Mouse (Mus musculus) kidney, embryonic 14.5 days (tissue): ENCODE results near the gene N4bp2l1. TPM values are rescaled to one million over a fixed set of nuclear protein-coding genes. Genes with fewer than 3 reads are reported as not detected.

Source experiments
- ATAC-seq: fragments of 200-750 bp; cut with Nextera tagmentation; 2 replicates; pipeline ENCODE4 v1.8.0; 2017; ENCODE audit warnings: moderate number of reproducible peaks, mild to moderate bottlenecking, moderate TSS enrichment, moderate library complexity; ENCODE audit not compliant: low FRiP score, low TSS enrichment
- H3K27ac ChIP-seq: fragments of 300-500 bp; sonication (generic); 2 replicates; pipeline ENCODE4 v1.5.1; 2014; ENCODE audit warnings: low read depth, mild to moderate bottlenecking, low read length, moderate library complexity, mixed read lengths
- H3K27me3 ChIP-seq: fragments of 300-500 bp; sonication (generic); 2 replicates; pipeline ENCODE4 v1.6.1; 2014; ENCODE audit warnings: mild to moderate bottlenecking, low read length; ENCODE audit not compliant: control insufficient read depth, insufficient read depth
- H3K36me3 ChIP-seq: fragments of 300-500 bp; sonication (generic); 2 replicates; pipeline ENCODE4 v1.6.1; 2014; ENCODE audit warnings: low read length, mixed read lengths; ENCODE audit not compliant: control insufficient read depth, insufficient read depth
- H3K4me1 ChIP-seq: fragments of 300-500 bp; sonication (generic); 2 replicates; pipeline ENCODE4 v1.6.1; 2014; ENCODE audit warnings: low read length, mixed read lengths; ENCODE audit not compliant: control insufficient read depth, insufficient read depth
- H3K4me2 ChIP-seq: fragments of 300-500 bp; sonication (generic); replicated peaks from 2 replicates; pipeline ENCODE4 v1.6.1; 2014; ENCODE audit warnings: low read depth, mild to moderate bottlenecking, low read length
- H3K4me3 ChIP-seq: fragments of 300-500 bp; sonication (generic); 2 replicates; pipeline ENCODE4 v1.5.1; 2014; ENCODE audit warnings: mild to moderate bottlenecking, low read length
- H3K9ac ChIP-seq: fragments of 300-500 bp; sonication (generic); 2 replicates; pipeline ENCODE4 v1.6.1; 2014; ENCODE audit warnings: low read depth, mild to moderate bottlenecking, low read length, moderate library complexity
- H3K9me3 ChIP-seq: fragments of 300-500 bp; sonication (generic); 2 replicates; pipeline ENCODE4 v1.6.1; 2016; ENCODE audit warnings: low read length; ENCODE audit not compliant: control insufficient read depth
- WGBS: fragments of 180-500 bp; shearing (Covaris S2); extraction: QIAGEN DNeasy Blood & Tissue Kit; methylation state at CpG from one replicate; pipeline ENCODE4 v1.1.7; 2014; 5-methylcytosine and 5-hydroxymethylcytosine counted together
- polyA plus RNA-seq: library from polyadenylated mRNA; unstranded; fragments of >200 nt; fragmentation: Nextera tagmentation; extraction: Ambion mirVana; gene quantifications from 2 replicates; pipeline ENCODE4 v1.2.1, GENCODE M21; 2014

The N4bp2l1 gene
- polyA plus RNA-seq, 1 experiment from 2014 or later, result 5.5 TPM

- no peaks in the 10 kb centered on the region for H3K4me1 ChIP-seq
- no peak overlapping the region for H3K4me2 ChIP-seq
- no peaks in the 10 kb centered on the region for H3K27me3 ChIP-seq
- no peak overlapping the region for H3K4me3 ChIP-seq
- H3K9me3 ChIP-seq, result no peaks in the 10 kb centered on the region
- no peak overlapping the region for H3K27ac ChIP-seq
- ATAC-seq, result no peak
- peaks cover 38% of the 10 kb centered on the region for H3K36me3 ChIP-seq
- no peak overlapping the region for H3K9ac ChIP-seq
Observed at GRCm38 (mm10) chr5:150561376-150561775, 35.6 kb downstream of the N4bp2l1 start.

GRCm38 (mm10) chr5:150560851-150561250 lies 36.1 kb downstream of the N4bp2l1 start:
- no peaks in the 10 kb centered on the region for H3K9me3 ChIP-seq
- no peak overlapping the region for H3K27ac ChIP-seq
- peaks cover 38% of the 10 kb centered on the region for H3K36me3 ChIP-seq
- no peak overlapping the region for H3K4me2 ChIP-seq
- no peak overlapping the region for H3K4me3 ChIP-seq
- ATAC-seq, result no peak
- no peaks in the 10 kb centered on the region for H3K4me1 ChIP-seq
- H3K9ac ChIP-seq, result no peak overlapping the region
- H3K27me3 ChIP-seq, result no peaks in the 10 kb centered on the region
- 98% methylated on average over 5 of the region's 5 CpGs for WGBS

GRCm38 (mm10) chr5:150559519-150560103 lies 37.4 kb downstream of the N4bp2l1 start:
- ATAC-seq, result no peak

GRCm38 (mm10) chr5:150551637-150552036 lies 45.4 kb downstream of the N4bp2l1 start:
- WGBS, result 47% methylated on average over 3 of the region's 3 CpGs
- ATAC-seq, result no peak
- H3K4me2 ChIP-seq, result no peak overlapping the region
- no peak overlapping the region for H3K9ac ChIP-seq
- H3K4me3 ChIP-seq, result no peak overlapping the region
- no peaks in the 10 kb centered on the region for H3K9me3 ChIP-seq
- no peaks in the 10 kb centered on the region for H3K4me1 ChIP-seq
- no peak overlapping the region for H3K27ac ChIP-seq
- H3K27me3 ChIP-seq, result no peaks in the 10 kb centered on the region
- peaks cover 50% of the 10 kb centered on the region for H3K36me3 ChIP-seq

More at GRCm38 (mm10) chr5:150559519-150560103, 37.4 kb downstream of the N4bp2l1 start:
- Histone ChIP-seq H3K4me3 (no peak overlapping the region), H3K36me3 (peaks cover 43% of the 10 kb centered on the region), H3K9ac (no peak overlapping the region), H3K27me3 (no peaks in the 10 kb centered on the region), H3K4me1 (no peaks in the 10 kb centered on the region), H3K4me2 (no peak overlapping the region), H3K9me3 (no peaks in the 10 kb centered on the region), H3K27ac (no peak overlapping the region)
- WGBS, result 95% methylated on average over 6 of the region's 6 CpGs

GRCm38 (mm10) chr5:150543184-150543583 lies 53.8 kb downstream of the N4bp2l1 start:
- no peak overlapping the region for H3K27ac ChIP-seq
- WGBS, result 80% methylated on average over 2 of the region's 2 CpGs
- peaks cover 19% of the 10 kb centered on the region; the same call in 1 of the 2 replicates for H3K36me3 ChIP-seq
- H3K9me3 ChIP-seq, result peaks cover 3% of the 10 kb centered on the region; the same call in 1 of the 2 replicates
- no peak overlapping the region for H3K4me3 ChIP-seq
- H3K9ac ChIP-seq, result no peak overlapping the region
- no peak overlapping the region for H3K4me2 ChIP-seq
- H3K27me3 ChIP-seq, result no peaks in the 10 kb centered on the region
- no peak for ATAC-seq
- no peaks in the 10 kb centered on the region for H3K4me1 ChIP-seq

- Histone ChIP-seq H3K36me3 (peaks cover 24% of the 10 kb centered on the region; the same call in 1 of the 2 replicates), H3K4me1 (no peaks in the 10 kb centered on the region), H3K4me3 (no peak overlapping the region), H3K27me3 (no peaks in the 10 kb centered on the region), H3K9ac (no peak overlapping the region), H3K9me3 (peaks cover 3% of the 10 kb centered on the region; the same call in 1 of the 2 replicates), H3K27ac (no peak overlapping the region), H3K4me2 (no peak overlapping the region)
- ATAC-seq, result no peak
- WGBS, result 98% methylated on average over 1 of the region's 1 CpGs
Observed at GRCm38 (mm10) chr5:150541302-150541701, 55.7 kb downstream of the N4bp2l1 start.

GRCm38 (mm10) chr5:150525239-150525638 lies 71.7 kb downstream of the N4bp2l1 start:
- WGBS, result 92% methylated on average over 2 of the region's 2 CpGs
- peaks cover 4% of the 10 kb centered on the region; the same call in 1 of the 2 replicates for H3K4me1 ChIP-seq
- peaks cover 6% of the 10 kb centered on the region; the same call in 1 of the 2 replicates for H3K36me3 ChIP-seq
- ATAC-seq, result no peak
- no peaks in the 10 kb centered on the region for H3K27me3 ChIP-seq
- no peak overlapping the region for H3K27ac ChIP-seq
- no peak overlapping the region for H3K4me2 ChIP-seq
- H3K9me3 ChIP-seq, result no peaks in the 10 kb centered on the region
- H3K9ac ChIP-seq, result no peak overlapping the region
- H3K4me3 ChIP-seq, result no peak overlapping the region

GRCm38 (mm10) chr5:150522867-150523234 lies 74.1 kb downstream of the N4bp2l1 start:
- peak overlapping the region; percentile 64 for H3K4me2 ChIP-seq
- no peak for ATAC-seq
- H3K4me3 ChIP-seq, result peak overlapping the region; percentile 57
- H3K9ac ChIP-seq, result peak overlapping the region; percentile 81
- WGBS, result 8% methylated on average over 11 of the region's 11 CpGs
- no peaks in the 10 kb centered on the region for H3K27me3 ChIP-seq
- H3K27ac ChIP-seq, result peak overlapping the region; percentile 43; the same call in 1 of the 2 replicates
- peaks cover 4% of the 10 kb centered on the region; the same call in 1 of the 2 replicates for H3K4me1 ChIP-seq
- no peaks in the 10 kb centered on the region for H3K9me3 ChIP-seq
- no peaks in the 10 kb centered on the region for H3K36me3 ChIP-seq

- Histone ChIP-seq H3K4me1 (peaks cover 4% of the 10 kb centered on the region; the same call in 1 of the 2 replicates), H3K9ac (peak within 1 kb of the TSS; percentile 81), H3K27me3 (no peaks in the 10 kb centered on the region), H3K4me3 (peak within 1 kb of the TSS; percentile 57), H3K9me3 (no peaks in the 10 kb centered on the region), H3K36me3 (no peaks in the 10 kb centered on the region), H3K4me2 (peak within 1 kb of the TSS; percentile 64), H3K27ac (peak within 1 kb of the TSS; percentile 43; the same call in 1 of the 2 replicates)
- peak; percentile 96 for ATAC-seq
- 6% methylated on average over 63 of the region's 63 CpGs for WGBS
Observed at GRCm38 (mm10) chr5:150521937-150522866, 74.8 kb downstream of the N4bp2l1 start, which contains the start of gene Brca2. Brca2 (plus strand) TSS chr5:150522630.
